Mouse (Mus musculus) testis, postnatal 10 days (tissue): ENCODE data around the gene Nckap5.

Source experiments
- DNase-seq: peaks from one replicate; pipeline ENCODE4 v3.0.0; 2021; ENCODE audit warnings: low spot score

Nckap5 gene

DNA sequence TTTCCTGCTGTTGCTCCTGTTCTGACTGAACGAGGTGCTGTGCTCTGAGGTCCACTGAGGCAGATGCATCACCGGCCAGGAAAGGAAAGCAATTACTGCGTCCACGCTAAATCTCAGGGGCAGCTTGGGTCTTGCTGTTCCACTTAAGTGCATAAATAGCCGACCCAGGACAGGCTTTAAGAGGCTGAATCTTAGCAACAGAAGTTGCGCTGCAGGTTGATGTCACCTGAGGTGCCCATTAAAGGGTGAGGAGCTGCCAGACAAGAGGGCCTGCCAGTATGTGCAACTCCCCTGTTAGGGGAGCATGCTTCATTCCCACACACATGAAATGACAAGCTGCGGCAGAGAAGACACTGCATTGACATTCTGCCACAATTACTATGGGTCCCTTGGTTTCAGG, 282.6 kb downstream of the Nckap5 start:
- DNase-seq = no peak

DNA sequence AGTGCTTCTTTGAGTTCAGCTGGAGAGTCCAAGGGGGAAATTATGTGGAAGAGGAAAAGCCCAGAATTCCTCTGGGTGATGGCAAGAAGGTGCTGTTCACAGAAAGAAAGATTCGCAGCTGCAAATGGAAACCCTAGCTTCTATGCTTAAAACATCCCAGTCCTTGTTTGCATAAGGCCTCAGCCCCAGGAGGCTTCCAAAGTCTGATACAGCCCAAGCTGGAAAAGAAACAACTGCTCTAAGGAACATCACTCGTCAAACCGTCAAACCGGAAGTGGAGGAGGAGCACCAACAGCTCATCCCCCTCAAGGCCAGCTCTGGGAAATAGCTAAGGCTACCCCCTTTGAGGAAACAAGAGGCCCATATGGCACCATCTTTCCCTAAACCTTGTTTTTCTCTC, 286.1 kb downstream of the Nckap5 start:
- no peak for DNase-seq

DNA sequence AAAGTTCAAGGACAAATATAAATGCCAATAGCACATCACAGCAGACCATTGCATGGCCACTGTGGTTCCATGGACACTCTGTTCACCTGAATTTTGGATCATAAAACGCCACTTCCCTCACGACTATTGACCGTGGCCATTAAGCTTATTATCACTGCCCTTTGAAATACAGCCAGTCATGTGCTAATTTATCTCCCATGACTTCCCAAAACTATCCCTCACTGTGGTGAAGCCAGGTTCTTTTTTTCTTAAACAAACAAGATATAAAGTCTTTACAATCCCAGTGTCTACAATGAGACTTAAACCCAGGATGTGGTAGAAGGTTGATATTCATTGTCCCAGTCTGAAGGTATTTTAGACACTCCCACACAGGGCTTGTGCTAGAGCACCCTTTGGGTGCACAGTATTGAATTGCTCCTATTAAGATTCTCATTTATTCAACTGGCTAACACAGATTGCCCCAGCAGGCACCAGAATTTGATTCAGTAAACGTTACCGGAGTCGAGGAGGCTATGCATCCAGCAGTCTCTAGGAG, 293.3 kb downstream of the Nckap5 start:
- no peak for DNase-seq

DNA sequence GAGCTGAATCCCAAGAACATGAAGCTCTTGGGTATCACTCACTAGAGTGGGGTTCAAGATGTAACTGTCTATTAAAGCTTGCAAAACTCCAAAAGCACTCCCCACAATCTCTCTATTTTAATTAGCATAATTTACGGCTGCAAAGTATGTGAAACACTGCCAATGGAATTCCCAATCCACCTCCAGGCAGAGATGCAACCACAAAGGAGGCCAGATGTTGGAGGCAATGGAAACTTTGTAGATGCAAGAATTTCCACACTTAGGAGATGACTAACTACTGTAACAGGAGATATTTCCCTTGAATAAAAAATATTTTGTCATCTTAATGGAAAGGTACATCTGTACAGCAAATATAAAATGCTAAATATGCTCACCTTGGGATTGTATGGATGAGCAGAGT, 295.1 kb downstream of the Nckap5 start:
- no peak for DNase-seq

DNA sequence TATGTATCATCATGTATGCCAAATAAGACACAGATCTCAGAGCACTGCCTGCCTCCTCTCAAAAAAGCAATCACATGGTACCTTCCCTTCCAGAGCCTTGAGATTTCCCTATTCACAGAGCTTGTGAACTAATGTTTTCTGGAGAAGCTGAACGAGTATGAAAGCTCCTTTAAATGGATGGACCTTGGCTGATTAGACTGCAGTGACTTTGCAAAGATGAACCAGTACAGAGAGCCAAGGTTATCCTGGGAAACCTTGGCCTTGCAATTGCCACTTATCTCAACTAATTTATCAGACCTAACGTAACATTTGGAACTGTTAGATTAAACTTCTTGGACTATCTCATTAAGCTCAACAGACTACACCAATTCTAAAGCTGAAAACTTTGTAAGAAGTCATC, 296.6 kb downstream of the Nckap5 start:
- DNase-seq = no peak

DNA sequence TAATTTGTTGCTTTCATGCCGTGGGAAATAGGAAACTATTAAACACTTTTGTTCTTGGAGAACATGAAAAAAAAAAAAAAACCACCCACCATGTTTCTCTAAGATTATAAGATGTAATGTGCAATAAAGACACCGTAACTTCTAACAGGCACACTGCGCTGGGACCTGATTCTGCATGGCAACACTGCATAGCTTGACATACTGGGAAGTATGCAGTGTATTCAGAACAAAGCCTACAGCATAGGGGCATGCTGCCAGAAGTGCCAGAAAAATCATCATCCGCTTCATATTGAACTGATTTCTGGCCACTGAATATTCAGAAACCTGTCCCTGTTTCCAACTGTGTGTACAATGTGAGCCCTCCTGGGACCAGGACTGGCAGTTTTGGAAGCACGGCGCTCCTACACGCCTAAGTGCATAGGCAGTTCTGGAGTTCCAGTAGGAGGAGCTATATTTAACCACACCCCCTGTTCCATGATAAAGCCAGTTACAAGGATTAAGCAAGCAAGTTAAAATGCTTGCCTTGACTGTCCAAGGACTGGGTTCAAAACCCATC, 302.5 kb downstream of the Nckap5 start:
- DNase-seq = no peak

DNA sequence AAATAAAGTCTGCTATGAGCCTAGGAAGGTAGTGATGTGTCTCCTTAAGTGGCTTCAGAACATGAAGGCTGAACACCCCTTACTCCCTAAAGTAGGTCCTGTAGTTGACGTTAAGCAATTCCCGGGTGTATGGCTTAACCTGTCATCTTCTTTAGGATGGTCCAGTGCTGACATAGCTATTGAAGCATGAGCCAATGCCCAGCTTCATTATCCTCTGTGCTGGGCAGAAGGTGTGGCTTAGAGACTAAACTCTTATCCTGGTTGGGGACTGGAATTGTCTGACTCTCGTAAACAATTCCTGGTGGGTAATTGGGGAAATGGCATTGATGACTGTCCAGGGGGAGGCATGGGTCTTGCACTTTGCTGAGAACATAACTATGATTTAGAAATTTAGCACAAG, 312.5 kb downstream of the Nckap5 start:
- no peak for DNase-seq

DNA sequence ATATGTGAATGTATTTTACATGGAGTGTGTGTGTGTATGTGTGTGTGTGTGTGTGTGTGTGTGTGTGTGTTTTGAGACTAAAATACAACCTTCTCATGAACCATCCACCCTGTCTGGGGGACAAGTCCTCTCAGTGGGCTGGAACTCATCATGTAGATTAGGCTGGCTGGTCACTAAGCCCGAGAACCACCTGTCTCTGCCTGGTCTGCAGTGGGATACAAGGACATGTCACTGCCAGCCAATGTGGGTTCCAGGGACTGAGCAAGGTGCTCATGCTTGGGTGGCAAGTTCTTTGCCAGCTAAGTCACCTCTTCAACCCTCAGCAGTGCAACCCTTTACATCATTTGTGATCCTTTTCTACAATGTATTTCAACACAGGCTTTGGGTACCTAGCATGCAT, 313.2 kb downstream of the Nckap5 start:
- DNase-seq = no peak

DNA sequence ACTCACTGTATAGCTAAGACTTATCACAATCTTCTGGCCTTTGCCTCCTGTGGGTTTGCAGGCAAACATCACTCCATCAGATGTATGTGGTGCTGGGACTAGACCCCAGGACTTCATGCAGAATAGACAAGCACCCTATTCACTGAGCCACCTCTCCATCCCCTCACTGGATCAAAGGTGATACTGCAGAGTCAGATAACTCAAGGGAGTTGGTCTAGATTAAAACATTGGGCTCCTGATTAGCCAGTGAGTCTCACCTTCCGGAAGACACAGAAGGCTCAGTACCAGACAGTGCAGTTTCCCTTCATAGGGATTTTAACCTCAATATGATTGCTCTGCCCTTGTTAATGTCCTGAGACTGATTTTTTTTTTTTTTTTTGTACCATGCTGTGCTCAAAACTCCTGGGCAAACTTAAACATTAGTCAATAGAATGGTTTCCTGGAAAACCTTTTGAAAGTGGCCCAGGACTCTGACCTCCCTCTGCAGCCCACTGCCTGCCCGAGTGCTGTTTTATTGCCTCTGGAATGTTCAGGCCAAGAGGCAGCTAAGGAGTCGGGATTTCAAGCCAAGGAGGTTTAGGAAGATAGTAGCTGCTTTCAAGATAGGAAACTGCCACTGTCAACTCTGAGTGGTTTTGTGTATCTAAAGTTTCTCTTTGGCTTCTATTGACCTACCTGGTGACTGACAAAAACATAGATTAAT, 315.4 kb downstream of the Nckap5 start:
- DNase-seq = no peak

DNA sequence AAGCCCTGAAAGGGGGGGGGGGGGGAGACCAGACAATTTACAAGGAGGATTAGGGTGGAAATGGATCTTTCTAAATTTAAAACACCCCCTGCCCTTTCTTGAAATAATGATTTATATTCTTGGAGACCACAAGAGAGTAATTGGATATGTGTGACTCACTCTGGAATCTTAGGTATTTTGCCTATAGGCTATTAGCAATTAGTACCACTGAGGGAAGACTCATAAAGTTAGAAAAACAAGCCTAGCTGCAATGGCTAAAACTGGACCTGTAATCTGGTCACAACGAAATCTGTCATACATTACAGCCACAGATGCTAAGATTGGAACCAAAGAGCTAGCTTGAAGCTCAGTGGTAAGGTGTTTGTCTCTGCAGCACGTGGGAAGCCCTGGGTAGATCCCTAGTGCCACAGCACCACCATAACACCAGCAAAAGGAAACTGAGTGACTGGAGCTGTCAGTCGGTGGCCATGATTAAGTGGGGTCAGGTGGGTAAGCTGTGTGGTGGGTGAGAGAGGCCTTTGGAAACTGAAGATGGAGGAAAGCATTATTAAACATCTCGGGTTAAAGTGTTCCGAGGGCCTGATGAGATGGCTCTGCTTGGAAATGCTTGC, 318.7 kb downstream of the Nckap5 start:
- DNase-seq = no peak

DNA sequence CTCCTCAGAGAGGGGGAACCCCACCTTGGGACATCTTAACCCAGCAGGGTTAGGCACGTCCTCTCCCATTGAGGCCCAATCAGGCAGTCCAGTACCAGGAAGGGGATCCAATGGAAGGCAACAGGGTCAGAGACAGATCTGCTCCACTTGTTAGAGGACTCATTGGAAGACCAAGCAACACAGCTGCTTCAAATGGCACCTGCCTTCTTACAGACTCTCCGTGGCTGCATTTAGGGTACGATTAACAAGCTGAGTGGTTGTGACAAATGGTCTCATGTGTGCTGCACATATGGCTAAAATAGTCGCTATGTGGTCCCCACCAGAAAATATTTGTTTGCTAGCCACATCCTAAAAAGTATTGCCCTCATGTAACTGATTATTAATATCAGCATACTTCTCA, 325.9 kb downstream of the Nckap5 start:
- no peak for DNase-seq

DNA sequence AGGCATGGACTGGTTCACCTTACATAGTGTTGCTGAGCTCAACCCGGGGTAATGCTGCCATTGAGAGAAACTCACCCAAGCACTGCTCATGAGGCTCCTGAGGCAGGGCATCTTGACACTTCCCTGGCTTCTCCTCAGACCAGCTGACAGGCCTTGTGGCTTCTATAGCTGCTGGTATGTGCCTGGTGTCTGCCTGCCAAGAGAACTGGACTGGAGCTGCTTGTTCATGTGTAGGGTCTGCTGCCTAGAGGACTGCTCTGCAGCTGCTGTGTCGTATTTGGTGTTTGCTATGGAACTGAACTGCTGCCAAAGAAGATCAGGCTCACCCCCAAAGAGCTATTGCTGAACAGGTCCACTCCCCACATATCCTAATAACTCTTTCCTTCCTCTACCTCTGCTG, 327.9 kb downstream of the Nckap5 start:
- DNase-seq = no peak

DNA sequence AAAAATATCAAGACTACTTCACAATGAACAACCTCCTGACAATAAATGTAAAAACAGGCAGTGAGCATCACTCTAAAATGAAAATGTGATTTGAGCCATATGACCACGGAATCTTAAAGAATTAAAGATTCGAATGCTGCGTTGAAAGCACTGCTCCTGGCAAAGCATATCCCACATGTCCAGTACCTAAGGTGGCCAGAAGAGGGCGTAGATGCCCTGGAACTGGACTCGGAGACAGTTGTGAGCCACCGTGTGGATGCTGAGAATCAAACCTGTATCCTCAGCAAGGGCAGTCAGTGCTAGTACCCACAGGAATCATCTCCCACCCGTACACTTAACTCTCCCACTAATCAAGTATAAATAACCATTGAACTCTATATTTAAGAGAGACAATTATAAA, 333.9 kb downstream of the Nckap5 start:
- DNase-seq = no peak

DNA sequence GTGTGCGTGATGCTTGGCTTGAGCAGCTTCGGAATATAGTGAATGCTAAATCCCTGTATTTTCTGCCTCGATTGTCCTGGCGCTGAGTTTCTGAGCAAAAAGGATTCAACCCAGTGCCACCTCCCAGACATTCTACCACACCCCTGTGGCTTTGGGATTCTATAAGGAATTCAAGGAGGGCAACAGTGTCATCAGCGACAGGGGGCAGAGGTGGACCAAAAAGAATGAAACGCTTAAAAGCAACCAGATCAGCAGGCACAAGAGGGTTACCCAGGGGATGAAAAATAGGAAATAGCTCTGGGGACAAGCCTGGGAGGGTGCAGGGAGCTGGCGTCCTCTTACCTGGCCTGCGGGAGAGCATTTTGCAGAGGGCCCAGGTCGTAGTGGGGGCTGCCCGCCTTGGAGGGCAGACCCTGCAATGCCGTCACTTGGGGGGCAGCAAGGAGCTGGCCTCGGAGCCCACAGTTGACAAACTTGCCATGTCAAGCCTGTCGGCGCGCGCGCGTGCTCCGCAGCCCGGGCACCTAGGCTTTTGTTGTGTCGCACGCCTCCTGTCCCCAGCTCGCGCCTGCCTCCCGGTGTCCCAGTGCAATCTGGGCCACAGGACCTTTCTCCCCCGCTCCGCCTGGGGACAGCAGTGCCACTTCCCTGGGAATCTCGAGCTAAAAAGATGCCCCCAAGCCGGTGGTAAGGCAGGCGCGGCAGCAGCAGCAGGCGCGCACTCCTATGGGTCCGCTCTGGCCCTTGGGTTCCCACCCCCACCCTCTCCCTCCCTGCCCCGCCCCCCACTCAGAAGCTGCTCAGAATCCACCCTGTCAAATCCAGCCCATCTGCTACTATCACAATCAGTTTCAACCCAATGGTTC, 338.2 kb downstream of the Nckap5 start:
- DNase-seq = peak; percentile 60

DNA sequence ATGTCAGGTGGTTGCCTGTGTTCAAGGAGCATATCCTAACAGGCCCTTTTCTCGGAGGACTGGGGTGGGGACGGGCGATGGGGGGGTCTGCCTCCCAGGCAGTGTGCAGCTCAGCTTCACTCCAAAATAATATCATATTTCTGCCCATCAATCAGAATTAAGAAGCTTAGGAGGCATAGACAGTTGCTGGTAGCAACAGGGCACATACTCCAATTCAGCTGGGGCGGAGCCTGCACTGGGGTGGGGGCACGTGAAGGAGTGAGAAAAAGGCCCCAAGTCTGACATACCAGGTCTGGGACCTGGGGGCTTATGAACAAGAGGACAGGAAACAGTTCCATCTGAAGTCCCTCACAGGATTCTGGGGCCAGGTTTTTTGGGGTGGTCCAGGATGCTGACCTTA, 339.2 kb downstream of the Nckap5 start:
- DNase-seq = no peak

DNA sequence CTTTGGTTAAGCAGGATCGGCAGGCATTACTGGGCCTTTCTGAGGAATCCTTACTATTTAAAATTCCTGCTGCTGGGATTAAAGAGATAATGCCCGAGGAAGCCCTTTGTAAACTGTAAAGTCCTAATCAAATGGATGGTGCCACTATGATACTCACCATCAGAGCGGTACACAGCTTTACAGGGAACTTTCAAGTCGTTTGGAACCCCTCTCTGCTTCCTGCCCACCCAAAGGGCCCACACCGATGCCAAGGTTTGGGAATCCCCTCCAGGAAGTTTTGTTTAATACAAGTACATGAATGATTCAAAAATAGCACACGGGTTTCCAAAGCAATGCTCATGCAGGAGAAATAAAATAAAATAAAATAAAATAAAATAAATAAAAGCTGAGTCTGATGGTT, 340.3 kb downstream of the Nckap5 start:
- DNase-seq = no peak

DNA sequence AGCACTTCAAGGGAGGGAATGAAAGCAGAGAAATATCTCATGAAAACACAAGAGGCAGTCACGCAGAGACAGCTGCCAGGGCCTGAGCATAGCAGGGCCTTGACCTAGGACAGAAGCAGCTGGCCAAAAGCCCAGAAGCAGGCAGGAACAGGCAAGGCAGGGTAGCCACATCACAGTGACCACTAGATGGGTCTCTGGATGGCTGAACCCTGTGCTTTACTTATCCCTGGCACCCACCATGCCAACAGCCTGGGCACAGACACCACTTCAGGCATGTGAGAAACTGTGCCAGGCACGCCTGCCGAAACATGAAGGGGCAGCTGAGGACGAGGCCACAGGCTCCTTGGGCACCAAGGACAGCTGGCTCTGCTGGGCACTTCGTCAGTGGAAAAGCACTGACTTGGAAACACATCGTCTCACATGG, 345.9 kb downstream of the Nckap5 start:
- DNase-seq = peak; percentile 82

DNA sequence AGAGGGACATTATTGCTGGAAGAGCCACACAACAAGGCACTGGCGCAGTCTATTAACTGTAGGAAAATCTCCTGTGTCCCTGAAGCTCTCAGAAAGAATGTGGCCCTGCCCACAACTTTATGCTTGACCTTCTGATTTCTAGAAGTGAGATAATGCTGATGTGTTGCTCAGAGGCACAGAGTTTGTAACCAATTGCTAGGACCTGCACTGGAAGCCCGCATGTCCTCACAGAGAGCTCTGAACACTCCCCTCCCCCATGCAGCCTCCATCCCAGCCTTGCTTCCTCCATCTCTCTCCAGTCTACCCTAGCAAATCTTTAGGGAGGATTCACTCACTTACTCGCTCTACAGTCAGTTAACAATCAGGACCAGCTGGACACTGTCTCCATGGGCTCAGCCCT, 346.9 kb downstream of the Nckap5 start:
- peak; percentile 55 for DNase-seq

DNA sequence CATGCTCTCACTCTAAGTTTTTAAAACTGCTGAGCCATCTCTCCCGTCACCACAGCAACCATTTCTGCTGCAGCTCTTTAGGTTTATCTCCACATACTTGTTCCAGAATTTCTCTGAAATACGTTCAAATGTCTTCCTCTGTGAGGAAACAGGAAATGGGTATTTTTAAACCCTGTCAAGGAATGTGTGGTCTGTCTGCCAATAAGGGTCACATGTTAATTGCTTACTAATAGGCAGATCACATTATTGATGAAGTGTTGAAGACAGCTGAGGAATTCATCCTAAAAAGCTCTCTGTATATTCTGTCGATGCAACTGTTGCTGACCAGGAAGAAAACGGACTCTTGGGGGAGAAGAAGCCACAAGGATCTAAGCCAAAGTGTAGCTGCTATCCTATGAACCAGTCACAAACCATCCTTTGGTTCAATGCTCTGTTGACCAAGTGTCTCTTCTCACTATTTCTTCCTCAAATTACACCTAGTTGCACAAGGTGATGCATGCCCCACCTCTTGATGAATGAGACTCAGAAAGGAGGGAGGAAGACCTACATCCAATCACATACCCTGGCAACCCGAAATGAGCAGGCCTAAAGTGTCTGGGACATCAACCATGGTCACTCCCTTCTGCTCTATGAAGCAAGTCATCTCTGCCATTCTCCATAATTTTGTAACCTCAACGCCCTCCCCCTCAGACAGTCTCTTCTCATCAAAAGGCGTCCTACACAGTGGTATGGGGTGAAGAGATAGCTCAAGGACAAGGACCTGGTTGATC, 349.0 kb downstream of the Nckap5 start:
- no peak for DNase-seq

DNA sequence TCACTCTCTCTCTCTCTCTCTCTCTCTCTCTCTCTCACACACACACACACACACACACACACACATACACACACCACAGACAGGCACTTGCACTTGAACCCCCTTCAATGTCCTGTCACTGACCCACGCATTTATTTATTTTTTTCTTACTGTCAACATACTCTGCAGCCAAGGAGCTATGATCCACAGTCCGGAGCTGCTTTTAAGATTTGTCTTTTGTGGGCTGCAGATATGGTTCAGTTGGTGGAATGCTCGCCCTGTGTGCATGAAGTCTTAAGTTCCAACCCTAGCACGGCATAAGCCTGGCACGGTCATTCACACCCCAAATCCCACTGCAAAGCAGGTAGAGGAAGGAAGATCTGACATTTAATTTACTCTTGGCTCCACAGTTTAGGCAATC, 357.6 kb downstream of the Nckap5 start:
- no peak for DNase-seq

DNA sequence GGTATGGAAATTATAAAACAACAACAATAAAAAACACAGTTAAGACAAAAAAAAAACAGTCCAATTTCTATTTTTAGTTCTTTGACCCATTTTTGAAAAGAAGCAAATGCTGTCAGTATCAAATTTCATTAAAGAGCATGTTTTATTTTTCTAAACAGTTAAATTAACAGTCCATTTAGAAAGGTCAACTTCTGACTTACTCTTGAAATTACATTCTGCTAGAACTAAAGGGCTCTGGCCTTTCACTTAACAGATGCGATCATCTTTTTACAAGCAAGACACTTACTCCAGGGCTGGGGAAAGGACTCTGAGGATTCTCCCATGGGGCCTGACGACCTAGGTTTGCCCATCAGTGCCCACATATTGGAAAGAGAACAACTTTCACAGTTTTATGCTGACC, 359.2 kb downstream of the Nckap5 start:
- DNase-seq = no peak

DNA sequence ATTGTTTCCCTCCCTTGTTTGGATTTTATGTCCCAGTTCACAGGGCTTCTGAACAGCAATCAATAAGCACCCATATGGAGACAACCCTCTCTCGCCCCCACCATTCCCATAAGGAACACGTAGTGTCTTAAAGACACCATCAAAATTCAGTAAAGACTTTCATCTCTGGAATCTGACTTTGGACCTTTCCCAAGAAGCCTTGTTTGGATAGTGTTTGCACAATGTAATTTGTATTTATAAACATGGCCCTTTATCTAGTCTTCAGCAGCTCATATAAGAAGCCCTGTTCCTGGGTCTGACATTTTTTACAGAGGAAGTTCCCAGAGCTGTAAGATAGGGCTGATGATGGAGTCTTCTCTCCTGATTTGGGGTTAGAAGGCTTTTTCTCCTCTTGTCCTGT, 359.7 kb downstream of the Nckap5 start:
- no peak for DNase-seq
